Mouse (Mus musculus) limb, embryonic 10.5 days (tissue): Measurements from ENCODE around the gene Col4a3bp. TPM values are rescaled to one million over a fixed set of nuclear protein-coding genes. Genes with fewer than 3 reads are reported as not detected.
A peak's percentile ranks its signal among the peaks of the same experiment; 100 is the strongest.

Source experiments
- DNase-seq: peaks from one replicate; pipeline ENCODE4 v3.0.0-alpha.2; 2017; ENCODE audit warnings: low spot score
- H3K27ac ChIP-seq: fragments of 300-500 bp; sonication (generic); 2 replicates; pipeline ENCODE4 v1.5.1; 2016; ENCODE audit warnings: mild to moderate bottlenecking
- H3K27me3 ChIP-seq: fragments of 300-500 bp; sonication (generic); 2 replicates; pipeline ENCODE4 v1.6.1; 2016; ENCODE audit warnings: low read depth, mild to moderate bottlenecking; ENCODE audit not compliant: poor library complexity, severe bottlenecking
- H3K36me3 ChIP-seq: fragments of 300-500 bp; sonication (generic); 2 replicates; pipeline ENCODE4 v1.6.1; 2016; ENCODE audit warnings: mild to moderate bottlenecking, moderate library complexity
- H3K4me1 ChIP-seq: fragments of 300-500 bp; sonication (generic); 2 replicates; pipeline ENCODE4 v1.6.1; 2016
- H3K4me3 ChIP-seq: fragments of 300-500 bp; sonication (generic); 2 replicates; pipeline ENCODE4 v1.5.1; 2016; ENCODE audit warnings: mild to moderate bottlenecking, moderate library complexity
- H3K9me3 ChIP-seq: fragments of 300-500 bp; sonication (generic); replicated peaks from 2 replicates; pipeline ENCODE4 v1.6.1; 2016; ENCODE audit warnings: mild to moderate bottlenecking
- WGBS: fragments of 180-500 bp; shearing (Covaris S2); methylation state at CpG from one replicate; pipeline ENCODE4 v1.1.7; 2016; 5-methylcytosine and 5-hydroxymethylcytosine counted together
- polyA plus RNA-seq: library from polyadenylated mRNA; unstranded; fragments of >200 nt; fragmentation: Nextera tagmentation; extraction: Ambion mirVana; gene quantifications from 2 replicates; pipeline ENCODE4 v1.2.1, GENCODE M21; 2016

The Col4a3bp gene
- 4.9 and 6.9 TPM in 2 replicates for polyA plus RNA-seq

GRCm38 (mm10) chr13:96542081-96542889 is at the start of gene Col4a3bp, which contains the start of gene Polk:
Col4a3bp (plus strand) TSS chr13:96542618.
Polk (minus strand) TSS chr13:96542579.
- no peaks in the 10 kb centered on the region for H3K36me3 ChIP-seq
- under 1% methylated on average over 47 of the region's 50 CpGs for WGBS
- no peaks in the 10 kb centered on the region for H3K27me3 ChIP-seq
- peak within 1 kb of the TSS; percentile 81 for H3K4me3 ChIP-seq
- no peaks in the 10 kb centered on the region for H3K9me3 ChIP-seq
- DNase-seq = peak; percentile 95
- H3K27ac ChIP-seq = peak within 1 kb of the TSS; percentile 91
- H3K4me1 ChIP-seq = peaks cover 16% of the 10 kb centered on the region

GRCm38 (mm10) chr13:96496630-96497029 is 45.8 kb upstream of the Col4a3bp start:
- Histone ChIP-seq H3K27ac (no peak overlapping the region), H3K4me1 (no peaks in the 10 kb centered on the region), H3K27me3 (no peaks in the 10 kb centered on the region), H3K4me3 (no peak overlapping the region), H3K9me3 (no peaks in the 10 kb centered on the region), H3K36me3 (peaks cover 9% of the 10 kb centered on the region; the same call in 1 of the 2 replicates)
- no peak for DNase-seq
- 88% methylated on average over 8 of the region's 8 CpGs for WGBS

- DNase-seq = no peak
- WGBS = 91% methylated on average over 2 of the region's 2 CpGs
- H3K4me3 ChIP-seq = no peak overlapping the region
Measured at GRCm38 (mm10) chr13:96499891-96500290, 42.5 kb upstream of the Col4a3bp start.

GRCm38 (mm10) chr13:96505661-96506060 is 36.8 kb upstream of the Col4a3bp start:
- H3K9me3 ChIP-seq = no peaks in the 10 kb centered on the region
- WGBS = 94% methylated on average over 4 of the region's 4 CpGs

More at GRCm38 (mm10) chr13:96499891-96500290, 42.5 kb upstream of the Col4a3bp start:
- H3K27me3 ChIP-seq = no peaks in the 10 kb centered on the region
- peaks cover 8% of the 10 kb centered on the region; the same call in 1 of the 2 replicates for H3K36me3 ChIP-seq
- H3K4me1 ChIP-seq = no peaks in the 10 kb centered on the region
- no peaks in the 10 kb centered on the region for H3K9me3 ChIP-seq
- H3K27ac ChIP-seq = no peak overlapping the region

GRCm38 (mm10) chr13:96506313-96506712 is 36.1 kb upstream of the Col4a3bp start:
- H3K4me1 ChIP-seq = no peaks in the 10 kb centered on the region
- H3K36me3 ChIP-seq = 0 out of 2 replicates have a peak, but pooled peaks cover 4% of the 10 kb centered on the region
- no peak overlapping the region for H3K4me3 ChIP-seq
- H3K27me3 ChIP-seq = no peaks in the 10 kb centered on the region
- no peaks in the 10 kb centered on the region for H3K9me3 ChIP-seq
- WGBS = 72% methylated on average over 6 of the region's 6 CpGs
- no peak for DNase-seq
- no peak overlapping the region for H3K27ac ChIP-seq

More at GRCm38 (mm10) chr13:96505661-96506060, 36.8 kb upstream of the Col4a3bp start:
- Histone ChIP-seq H3K36me3 (peaks cover 7% of the 10 kb centered on the region; the same call in 1 of the 2 replicates), H3K4me3 (no peak overlapping the region), H3K4me1 (no peaks in the 10 kb centered on the region), H3K27ac (no peak overlapping the region), H3K27me3 (no peaks in the 10 kb centered on the region)
- no peak for DNase-seq

- DNase-seq = no peak
- no peaks in the 10 kb centered on the region for H3K27me3 ChIP-seq
- no peak overlapping the region for H3K27ac ChIP-seq
- peaks cover 5% of the 10 kb centered on the region for H3K4me1 ChIP-seq
- no peak overlapping the region for H3K4me3 ChIP-seq
- no peaks in the 10 kb centered on the region for H3K9me3 ChIP-seq
- H3K36me3 ChIP-seq = 0 out of 2 replicates have a peak, but pooled peaks cover 4% of the 10 kb centered on the region
- WGBS = 91% methylated on average over 4 of the region's 4 CpGs
Measured at GRCm38 (mm10) chr13:96507541-96507940, 34.9 kb upstream of the Col4a3bp start.

GRCm38 (mm10) chr13:96510635-96511034 is 31.8 kb upstream of the Col4a3bp start:
- Histone ChIP-seq H3K9me3 (no peaks in the 10 kb centered on the region), H3K4me1 (peaks cover 5% of the 10 kb centered on the region), H3K4me3 (no peak overlapping the region), H3K27ac (no peak overlapping the region), H3K36me3 (peaks cover 4% of the 10 kb centered on the region; the same call in 1 of the 2 replicates), H3K27me3 (no peaks in the 10 kb centered on the region)
- 83% methylated on average over 13 of the region's 13 CpGs for WGBS
- no peak for DNase-seq

GRCm38 (mm10) chr13:96511262-96511661 is 31.2 kb upstream of the Col4a3bp start:
- H3K9me3 ChIP-seq = no peaks in the 10 kb centered on the region
- H3K36me3 ChIP-seq = peaks cover 6% of the 10 kb centered on the region
- peaks cover 6% of the 10 kb centered on the region for H3K4me1 ChIP-seq
- DNase-seq = no peak
- 83% methylated on average over 1 of the region's 1 CpGs for WGBS
- H3K4me3 ChIP-seq = no peak overlapping the region
- no peaks in the 10 kb centered on the region for H3K27me3 ChIP-seq
- no peak overlapping the region for H3K27ac ChIP-seq

GRCm38 (mm10) chr13:96511893-96512292 is 30.5 kb upstream of the Col4a3bp start:
- Histone ChIP-seq H3K4me3 (no peak overlapping the region), H3K36me3 (peaks cover 12% of the 10 kb centered on the region), H3K27me3 (no peaks in the 10 kb centered on the region), H3K27ac (no peak overlapping the region), H3K9me3 (no peaks in the 10 kb centered on the region), H3K4me1 (peaks cover 7% of the 10 kb centered on the region)
- WGBS = 65% methylated on average over 5 of the region's 5 CpGs
- DNase-seq = no peak

GRCm38 (mm10) chr13:96514154-96514942 is 28.1 kb upstream of the Col4a3bp start:
- Histone ChIP-seq H3K27me3 (no peaks in the 10 kb centered on the region), H3K36me3 (peaks cover 11% of the 10 kb centered on the region)
- DNase-seq = no peak

GRCm38 (mm10) chr13:96516249-96516648 is 26.2 kb upstream of the Col4a3bp start:
- no peak for DNase-seq
- 95% methylated on average over 9 of the region's 9 CpGs for WGBS

More at GRCm38 (mm10) chr13:96514154-96514942, 28.1 kb upstream of the Col4a3bp start:
- 84% methylated on average over 5 of the region's 5 CpGs for WGBS
- H3K4me1 ChIP-seq = peaks cover 7% of the 10 kb centered on the region
- no peak overlapping the region for H3K4me3 ChIP-seq
- H3K27ac ChIP-seq = no peak overlapping the region
- no peaks in the 10 kb centered on the region for H3K9me3 ChIP-seq

GRCm38 (mm10) chr13:96517335-96517734 is 25.1 kb upstream of the Col4a3bp start:
- DNase-seq = no peak
- Histone ChIP-seq H3K27ac (no peak overlapping the region), H3K36me3 (peaks cover 11% of the 10 kb centered on the region), H3K9me3 (no peaks in the 10 kb centered on the region), H3K4me3 (no peak overlapping the region), H3K27me3 (no peaks in the 10 kb centered on the region), H3K4me1 (0 out of 2 replicates have a peak, but pooled peaks cover 2% of the 10 kb centered on the region)
- 100% methylated on average over 2 of the region's 2 CpGs for WGBS

More at GRCm38 (mm10) chr13:96516249-96516648, 26.2 kb upstream of the Col4a3bp start:
- H3K27ac ChIP-seq = no peak overlapping the region
- peaks cover 11% of the 10 kb centered on the region for H3K36me3 ChIP-seq
- no peaks in the 10 kb centered on the region for H3K9me3 ChIP-seq
- no peak overlapping the region for H3K4me3 ChIP-seq
- H3K27me3 ChIP-seq = no peaks in the 10 kb centered on the region
- peaks cover 7% of the 10 kb centered on the region for H3K4me1 ChIP-seq
